Mouse (Mus musculus): ENCODE measurements around the gene Mpnd.

Mpnd gene

GRCm38 (mm10) chr17:56005415-56006061 is at the start of gene Mpnd, which contains the start of gene Stap2:
Mpnd (plus strand) TSS chr17:56005711.
Stap2 (minus strand) TSS chr17:56005584.
- WGBS = 45% methylated on average over 13 of the region's 13 CpGs

- WGBS = 8% methylated on average over 26 of the region's 26 CpGs
These were observed 49.4 kb upstream of the Mpnd start for GRCm38 (mm10) chr17:55956129-55956528.

GRCm38 (mm10) chr17:55956591-55956990 is 48.9 kb upstream of the Mpnd start:
- 24% methylated on average over 6 of the region's 6 CpGs for WGBS

GRCm38 (mm10) chr17:55957168-55957567 is 48.3 kb upstream of the Mpnd start:
- 12% methylated on average over 9 of the region's 9 CpGs for WGBS

- WGBS = 78% methylated on average over 13 of the region's 13 CpGs
These were observed 47.6 kb upstream of the Mpnd start for GRCm38 (mm10) chr17:55957726-55958583.

GRCm38 (mm10) chr17:55958584-55958886 is 47.0 kb upstream of the Mpnd start:
- 26% methylated on average over 2 of the region's 2 CpGs for WGBS

- under 1% methylated on average over 46 of the region's 46 CpGs for WGBS
These were observed 46.4 kb upstream of the Mpnd start, which contains the start of gene Yju2 for GRCm38 (mm10) chr17:55958918-55959728. Yju2 (plus strand) TSS chr17:55959099.

- WGBS = 69% methylated on average over 10 of the region's 10 CpGs
These were observed 45.4 kb upstream of the Mpnd start for GRCm38 (mm10) chr17:55959946-55960740.

GRCm38 (mm10) chr17:55961631-55962030 is 43.9 kb upstream of the Mpnd start:
- WGBS = 94% methylated on average over 7 of the region's 7 CpGs

- WGBS = 79% methylated on average over 14 of the region's 14 CpGs
These were observed 42.3 kb upstream of the Mpnd start for GRCm38 (mm10) chr17:55963171-55963570.

GRCm38 (mm10) chr17:55964496-55964895 is 41.0 kb upstream of the Mpnd start:
- 94% methylated on average over 10 of the region's 10 CpGs for WGBS

GRCm38 (mm10) chr17:55964996-55965395 is 40.5 kb upstream of the Mpnd start:
- WGBS = 85% methylated on average over 9 of the region's 9 CpGs

- 95% methylated on average over 4 of the region's 4 CpGs for WGBS
These were observed 38.3 kb upstream of the Mpnd start for GRCm38 (mm10) chr17:55967186-55967585.

- WGBS = 82% methylated on average over 7 of the region's 7 CpGs
These were observed 37.3 kb upstream of the Mpnd start for GRCm38 (mm10) chr17:55968210-55968609.

GRCm38 (mm10) chr17:55969560-55969959 is 36.0 kb upstream of the Mpnd start:
- WGBS = 40% methylated on average over 14 of the region's 14 CpGs

- 8% methylated on average over 54 of the region's 55 CpGs for WGBS
These were observed 35.3 kb upstream of the Mpnd start, which contains the start of gene Shd for GRCm38 (mm10) chr17:55969966-55970891. Shd (plus strand) TSS chr17:55970467.

GRCm38 (mm10) chr17:55971453-55971852 is 34.1 kb upstream of the Mpnd start:
- WGBS = 36% methylated on average over 22 of the region's 22 CpGs

GRCm38 (mm10) chr17:55976255-55976862 is 29.2 kb upstream of the Mpnd start:
- WGBS = 20% methylated on average over 13 of the region's 13 CpGs

GRCm38 (mm10) chr17:55977301-55977700 is 28.2 kb upstream of the Mpnd start:
- WGBS = 67% methylated on average over 3 of the region's 3 CpGs

Measured in cerebral cortex, adult 2 months (tissue).